Mouse (Mus musculus) CD4-positive helper T cell, adult 2 months (primary cell): ENCODE data around the gene Ypel3.
"Not testable (repeated sequence)": the region's sequence is repeated elsewhere in the genome, so short reads cannot be mapped to it uniquely, and the experiment has no call there.

Experiments
- DNase-seq: peaks from one replicate; pipeline ENCODE4 v3.0.0-alpha.2; 2012; ENCODE audit warnings: low read depth, missing footprints, low spot score

Gene Ypel3

DNA sequence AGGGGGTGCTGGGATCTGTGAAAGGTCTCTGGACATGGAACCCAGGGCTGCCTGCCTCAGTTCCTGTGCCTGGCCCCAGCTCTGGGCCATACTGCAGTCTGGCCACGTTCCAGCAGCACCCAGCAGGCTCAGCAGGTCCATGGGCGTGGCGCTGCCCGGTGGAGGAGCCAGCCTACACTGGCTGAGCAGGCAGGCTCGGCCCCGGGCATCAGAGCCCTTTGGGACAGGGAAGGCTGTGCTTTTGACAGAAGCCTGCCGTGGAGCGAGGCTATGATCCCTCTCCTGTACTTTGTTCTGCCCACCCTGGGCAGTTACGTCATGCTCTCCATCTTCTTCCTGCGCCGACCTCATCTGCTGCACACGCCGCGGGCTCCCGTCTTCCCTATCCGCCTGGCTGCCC, 10.6 kb upstream of the Ypel3 start, which contains the start of gene Gdpd3:
Gdpd3 (plus strand) TSS at position 134 of the 400 bp plus-strand sequence.
- no peak for DNase-seq

- DNase-seq: no peak
Observed at GRCm38 (mm10) chr7:126767001-126767400, 9.8 kb upstream of the Ypel3 start.

DNA sequence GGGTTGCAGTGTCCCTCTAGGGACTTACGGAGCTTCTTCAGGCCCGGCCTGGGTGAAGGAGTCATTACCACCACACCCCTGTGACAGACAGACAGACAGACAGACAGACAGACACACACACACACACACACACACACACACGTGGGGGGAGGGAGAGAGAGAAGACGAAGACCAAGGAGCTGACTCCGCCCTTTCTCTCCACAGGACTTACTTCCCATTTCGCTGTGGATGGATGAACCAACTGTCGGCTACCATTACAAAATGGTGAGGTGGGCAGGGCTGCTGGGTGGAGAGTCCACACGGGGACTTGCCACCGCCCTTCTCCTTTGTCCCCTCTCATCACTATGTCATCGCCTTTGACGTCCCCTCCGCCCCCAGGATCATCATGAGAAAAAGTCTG, 6.0 kb upstream of the Ypel3 start:
- no peak for DNase-seq

DNA sequence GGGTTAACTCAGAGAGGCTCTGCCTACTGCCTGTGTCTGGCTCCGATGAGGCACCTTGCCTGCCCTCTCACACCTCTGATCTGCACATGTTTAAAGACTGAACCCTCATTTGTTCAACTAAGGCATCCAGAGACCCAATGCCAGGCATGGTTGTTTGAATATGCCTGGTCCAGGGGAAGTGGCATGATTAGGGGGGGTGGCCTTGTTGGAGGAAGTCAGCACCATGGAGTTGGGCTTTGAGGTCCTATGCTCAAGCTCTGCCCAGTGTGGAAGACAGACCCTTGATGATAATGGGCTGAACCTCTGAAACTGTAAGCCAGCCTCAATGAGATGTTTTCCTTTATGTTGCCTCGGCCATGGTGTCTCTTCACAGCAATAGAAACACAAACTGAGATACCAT, 3.4 kb upstream of the Ypel3 start:
- no peak for DNase-seq

GRCm38 (mm10) chr7:126774463-126774862, 2.3 kb upstream of the Ypel3 start:
- peak; percentile 58 for DNase-seq

DNA sequence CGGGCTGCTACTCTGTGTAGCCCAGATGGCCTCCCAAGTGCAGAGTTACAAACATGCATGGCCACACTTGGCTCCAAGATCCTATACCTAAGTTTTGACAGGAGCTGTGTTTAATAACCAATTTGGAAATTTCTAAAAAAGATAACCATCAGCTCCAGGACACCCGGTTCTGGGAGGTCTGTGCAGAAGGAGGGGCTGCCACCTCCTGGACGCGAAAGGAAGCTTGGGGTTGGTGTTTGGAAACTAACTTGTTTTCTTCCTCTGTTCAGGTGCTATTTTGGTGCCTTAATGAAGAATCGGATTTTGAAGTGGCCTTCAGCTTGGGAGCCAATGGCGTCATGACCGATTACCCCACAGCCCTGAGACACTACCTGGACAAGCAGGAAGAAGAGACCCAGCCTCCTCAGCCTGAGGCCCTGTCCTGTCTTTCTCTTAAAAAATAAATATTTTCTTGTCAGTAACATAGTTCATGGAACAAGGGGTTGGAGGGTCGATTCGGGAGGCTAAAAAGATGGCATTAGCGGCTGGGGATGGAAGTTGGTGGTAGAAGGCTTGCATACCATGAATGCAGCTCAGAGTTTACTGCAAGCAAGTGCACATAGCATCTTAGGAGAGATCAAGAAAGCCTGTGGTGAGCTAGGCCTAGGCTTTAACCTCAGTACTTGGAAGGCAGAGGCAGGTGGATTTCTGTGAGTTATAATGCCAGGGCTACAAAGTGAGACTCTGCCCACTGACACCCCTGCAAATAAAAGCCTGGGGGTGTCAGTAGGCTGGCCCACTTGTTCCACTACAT, 1.4 kb upstream of the Ypel3 start:
- DNase-seq: no peak

- DNase-seq: no peak
Observed at GRCm38 (mm10) chr7:126775978-126776234, 849 bp upstream of the Ypel3 start.

DNA sequence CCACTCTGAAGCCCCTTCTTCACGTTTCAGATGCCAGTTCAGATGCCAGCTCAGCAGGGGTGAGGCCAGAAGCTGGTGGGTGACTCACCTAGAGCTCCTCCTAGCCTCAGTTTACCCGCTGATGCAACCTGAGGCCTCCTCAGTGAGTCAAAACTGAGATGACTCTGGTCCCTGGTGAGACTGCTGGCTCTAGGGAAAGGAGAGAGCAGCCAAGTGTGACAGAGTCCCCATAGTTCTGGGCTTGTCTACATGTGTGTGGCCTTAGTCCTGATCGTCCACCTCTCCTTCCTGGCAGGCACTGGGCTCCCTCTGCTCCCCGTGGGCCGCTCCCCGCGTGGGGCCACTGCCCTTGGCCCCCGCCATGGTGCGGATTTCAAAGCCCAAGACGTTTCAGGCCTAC, 721 bp downstream of the Ypel3 start:
- no peak for DNase-seq

GRCm38 (mm10) chr7:126778147-126778546, 1.4 kb downstream of the Ypel3 start:
- DNase-seq: no peak

DNA sequence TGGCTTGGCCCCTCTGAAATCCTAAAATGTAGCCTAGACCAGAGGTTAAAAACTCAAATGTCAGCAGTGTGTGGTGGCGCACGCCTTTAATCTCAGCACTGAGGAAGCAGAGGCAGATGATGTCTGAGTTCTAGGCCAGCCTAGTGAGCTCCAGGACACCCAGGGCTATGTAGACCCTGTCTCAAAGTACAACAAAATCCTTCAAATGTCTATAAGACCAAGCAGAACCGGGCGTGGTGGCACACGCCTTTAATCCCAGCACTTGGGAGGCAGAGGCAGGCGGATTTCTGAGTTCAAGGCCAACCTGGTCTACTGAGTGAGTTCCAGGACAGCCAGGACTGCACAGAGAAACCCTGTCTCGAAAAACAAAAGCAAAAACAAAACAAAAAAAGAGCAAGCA, 2.3 kb downstream of the Ypel3 start:
- DNase-seq: not testable (repeated sequence)

GRCm38 (mm10) chr7:126779983-126780970, 3.5 kb downstream of the Ypel3 start:
- DNase-seq: peak; percentile 85

GRCm38 (mm10) chr7:126780971-126781635, 4.3 kb downstream of the Ypel3 start, which contains the start of gene Tbx6:
TSS of gene Tbx6 (plus strand) at chr7:126781483.
- no peak for DNase-seq

DNA sequence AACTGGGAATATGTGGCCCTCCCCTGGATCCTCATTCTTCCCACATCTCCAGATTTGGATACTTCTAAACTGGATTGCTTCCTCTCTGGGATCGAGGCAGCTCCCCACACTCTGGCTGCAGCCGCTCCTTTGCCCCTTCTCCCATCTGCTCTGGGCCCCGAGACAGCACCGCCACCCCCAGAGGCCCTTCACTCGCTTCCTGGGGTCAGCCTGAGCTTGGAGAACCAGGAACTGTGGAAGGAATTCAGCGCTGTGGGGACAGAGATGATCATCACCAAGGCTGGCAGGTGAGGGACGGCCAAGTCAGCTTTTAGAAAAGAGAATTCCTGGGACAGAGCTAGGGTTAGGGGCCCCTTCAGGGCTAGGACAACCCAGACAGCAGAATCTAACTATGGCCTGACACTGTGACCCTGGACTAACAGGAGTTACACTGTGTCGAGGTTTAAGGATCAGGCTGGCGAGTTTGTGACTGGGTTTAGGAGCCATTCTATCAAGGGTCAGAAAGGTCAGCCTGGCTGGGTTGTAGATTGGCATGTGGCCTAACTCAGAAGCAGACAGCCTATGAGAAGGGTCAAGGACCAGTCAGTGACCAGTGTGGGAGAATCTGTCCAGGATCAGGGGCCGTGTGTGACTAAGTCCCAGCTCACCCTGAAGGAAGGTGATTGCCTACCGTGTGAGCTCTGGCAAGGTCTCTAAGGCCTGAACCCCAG, 5.1 kb downstream of the Ypel3 start:
- DNase-seq: no peak

DNA sequence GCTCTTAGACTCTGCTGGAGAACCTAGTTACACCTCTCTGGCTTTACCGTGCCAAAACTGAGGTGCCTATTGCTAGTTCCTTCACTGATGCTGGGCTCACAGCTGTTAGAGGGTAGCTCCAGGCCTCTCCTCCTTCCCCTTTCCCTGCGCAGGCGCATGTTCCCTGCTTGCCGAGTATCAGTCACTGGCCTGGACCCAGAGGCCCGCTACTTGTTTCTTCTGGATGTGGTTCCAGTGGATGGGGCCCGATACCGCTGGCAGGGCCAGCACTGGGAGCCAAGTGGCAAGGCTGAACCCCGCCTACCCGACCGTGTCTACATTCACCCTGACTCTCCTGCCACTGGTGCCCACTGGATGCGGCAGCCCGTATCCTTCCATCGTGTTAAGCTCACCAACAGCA, 5.9 kb downstream of the Ypel3 start:
- DNase-seq: no peak

GRCm38 (mm10) chr7:126784469-126784868, 7.7 kb downstream of the Ypel3 start:
- no peak for DNase-seq

DNA sequence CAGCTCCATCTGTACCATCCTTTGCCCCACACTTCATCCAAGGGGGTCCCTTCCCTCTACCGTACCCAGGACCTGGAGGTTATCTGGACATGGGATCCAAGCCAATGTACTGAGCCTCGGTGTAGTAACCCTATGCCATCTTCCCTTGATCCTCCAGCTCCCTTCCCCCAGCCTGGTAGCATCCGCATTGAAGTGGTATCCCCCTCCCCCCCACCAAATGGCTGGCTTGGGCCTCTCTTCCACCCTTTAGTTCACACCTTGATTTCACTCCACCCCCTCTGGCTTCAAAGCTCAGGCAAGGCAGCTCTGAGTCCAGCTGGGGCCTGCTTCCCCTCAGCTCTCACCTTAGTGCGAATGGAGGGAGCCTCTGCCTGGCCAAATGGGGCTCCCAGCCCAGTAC, 8.3 kb downstream of the Ypel3 start:
- no peak for DNase-seq

DNA sequence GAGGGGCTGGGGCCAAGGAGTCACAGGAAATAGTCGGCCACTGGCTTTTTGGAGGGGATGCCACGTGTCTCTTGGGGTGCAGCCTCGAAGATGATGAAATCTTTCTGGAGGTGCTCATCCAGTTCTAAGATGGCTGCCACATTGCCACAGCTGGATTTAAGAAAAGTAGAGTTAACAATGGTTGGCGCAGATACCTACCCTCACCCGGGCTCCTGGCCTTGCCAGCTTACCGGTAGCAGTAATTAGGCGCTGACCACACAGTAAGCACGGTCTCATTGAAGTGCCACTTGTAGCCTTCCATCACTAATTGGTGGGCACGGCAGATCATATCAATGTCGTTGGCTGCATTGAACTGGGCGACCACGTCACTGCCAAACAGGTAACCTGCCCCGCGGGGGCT, 9.4 kb downstream of the Ypel3 start:
- no peak for DNase-seq

- no peak for DNase-seq
Observed at GRCm38 (mm10) chr7:126789141-126789540, 12.4 kb downstream of the Ypel3 start.

- peak; percentile 98 for DNase-seq
Observed at GRCm38 (mm10) chr7:126791851-126792720, 15.3 kb downstream of the Ypel3 start, which contains the start of gene Ppp4c. TSS of gene Ppp4c (minus strand) at chr7:126792496.

DNA sequence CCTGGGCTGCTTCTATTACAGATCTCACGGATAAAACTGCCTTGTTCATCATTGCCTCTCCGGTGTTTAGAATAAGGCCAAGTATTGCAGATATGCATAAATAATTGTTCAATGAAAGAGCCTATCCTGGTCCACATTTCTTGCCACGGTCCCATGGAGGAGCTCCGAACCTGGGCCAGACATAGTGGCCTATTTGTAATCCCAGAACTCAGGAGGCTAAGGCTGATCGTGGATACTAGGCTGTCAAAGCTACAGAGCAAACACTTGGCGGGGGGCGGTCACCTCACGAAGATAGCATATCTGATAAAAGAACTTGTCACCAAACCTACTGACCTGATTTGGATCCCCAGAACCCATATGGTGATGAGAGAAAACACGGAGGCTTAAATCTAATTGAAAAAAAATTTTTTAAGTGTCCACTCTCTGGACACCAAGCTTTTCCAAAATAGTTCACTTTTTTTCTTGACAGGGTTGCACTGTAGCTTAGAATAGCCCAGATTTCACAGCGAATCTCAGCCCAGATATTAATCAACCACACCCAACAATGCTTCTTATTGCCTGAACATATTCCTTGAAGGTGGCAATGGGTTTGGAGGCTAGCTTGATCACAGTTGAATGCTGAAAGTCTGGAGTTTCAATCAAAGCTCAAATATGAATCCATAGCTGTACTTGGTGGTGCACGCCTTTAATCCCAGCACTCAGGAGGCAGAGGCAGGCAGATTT, 16.1 kb downstream of the Ypel3 start:
- no peak for DNase-seq
